Mouse (Mus musculus) heart, postnatal 0 days (tissue): Measurements from ENCODE around the gene Klf4.

ENCODE experiments used
- CTCF ChIP-seq: IDR thresholded peaks from 2 replicates; pipeline ENCODE4 v1.5.1; 2016; ENCODE audit warnings: antibody characterized with exemption, control low read depth, low read depth
- EP300 ChIP-seq: IDR thresholded peaks from 2 replicates; pipeline ENCODE4 v1.6.1; 2016; ENCODE audit warnings: antibody characterized with exemption, low read depth

GRCm38 (mm10) chr4:55567986-55568385, 35.7 kb upstream of the Klf4 start:
- TF ChIP-seq EP300 (no peak), CTCF (no peak)
